Mouse (Mus musculus): Measurements from ENCODE around the gene Cmip.
A peak's percentile ranks its signal among the peaks of the same experiment; 100 is the strongest.

The Cmip gene

GRCm38 (mm10) chr8:117318911-117319826 lies 62.3 kb downstream of the Cmip start:
- no peak for DNase-seq (ENCODE audit: low read depth, low spot score)
- H3K36me3 ChIP-seq (ENCODE audit: control insufficient read depth, insufficient read depth, low read length, poor library complexity, severe bottlenecking) = no peaks in the 10 kb centered on the region
- H3K27me3 ChIP-seq (ENCODE audit: control insufficient read depth, insufficient read depth, low read length, poor library complexity, severe bottlenecking) = no peaks in the 10 kb centered on the region

GRCm38 (mm10) chr8:117320616-117321015 lies 63.8 kb downstream of the Cmip start:
- H3K27me3 ChIP-seq (ENCODE audit: control insufficient read depth, insufficient read depth, low read length, poor library complexity, severe bottlenecking) = no peaks in the 10 kb centered on the region
- no peaks in the 10 kb centered on the region for H3K36me3 ChIP-seq (ENCODE audit: control insufficient read depth, insufficient read depth, low read length, poor library complexity, severe bottlenecking)
- DNase-seq (ENCODE audit: low read depth, low spot score) = no peak

GRCm38 (mm10) chr8:117321232-117321631 lies 64.4 kb downstream of the Cmip start:
- DNase-seq (ENCODE audit: low read depth, low spot score) = no peak
- no peaks in the 10 kb centered on the region for H3K27me3 ChIP-seq (ENCODE audit: control insufficient read depth, insufficient read depth, low read length, poor library complexity, severe bottlenecking)
- H3K36me3 ChIP-seq (ENCODE audit: control insufficient read depth, insufficient read depth, low read length, poor library complexity, severe bottlenecking) = no peaks in the 10 kb centered on the region

- H3K27me3 ChIP-seq (ENCODE audit: control insufficient read depth, insufficient read depth, low read length, poor library complexity, severe bottlenecking) = no peaks in the 10 kb centered on the region
- no peaks in the 10 kb centered on the region; the same call in 1 of the 2 replicates for H3K36me3 ChIP-seq (ENCODE audit: control insufficient read depth, insufficient read depth, low read length, poor library complexity, severe bottlenecking)
- peak; percentile 90 for DNase-seq (ENCODE audit: low read depth, low spot score)
Measured at GRCm38 (mm10) chr8:117322021-117322420, 65.2 kb downstream of the Cmip start.

GRCm38 (mm10) chr8:117322715-117323310 lies 65.9 kb downstream of the Cmip start:
- Histone ChIP-seq H3K36me3 (ENCODE audit: control insufficient read depth, insufficient read depth, low read length, poor library complexity, severe bottlenecking) (no peaks in the 10 kb centered on the region; the same call in 1 of the 2 replicates), H3K27me3 (ENCODE audit: control insufficient read depth, insufficient read depth, low read length, poor library complexity, severe bottlenecking) (no peaks in the 10 kb centered on the region)
- no peak for DNase-seq (ENCODE audit: low read depth, low spot score)

- no peaks in the 10 kb centered on the region for H3K27me3 ChIP-seq (ENCODE audit: control insufficient read depth, insufficient read depth, low read length, poor library complexity, severe bottlenecking)
- no peak for DNase-seq (ENCODE audit: low read depth, low spot score)
- no peaks in the 10 kb centered on the region; the same call in 1 of the 2 replicates for H3K36me3 ChIP-seq (ENCODE audit: control insufficient read depth, insufficient read depth, low read length, poor library complexity, severe bottlenecking)
Measured at GRCm38 (mm10) chr8:117324821-117325220, 68.0 kb downstream of the Cmip start.

- DNase-seq (ENCODE audit: low read depth, low spot score) = no peak
- Histone ChIP-seq H3K27me3 (ENCODE audit: control insufficient read depth, insufficient read depth, low read length, poor library complexity, severe bottlenecking) (no peaks in the 10 kb centered on the region), H3K36me3 (ENCODE audit: control insufficient read depth, insufficient read depth, low read length, poor library complexity, severe bottlenecking) (no peaks in the 10 kb centered on the region; the same call in 1 of the 2 replicates)
Measured at GRCm38 (mm10) chr8:117326735-117327134, 69.9 kb downstream of the Cmip start.

- no peaks in the 10 kb centered on the region; the same call in 1 of the 2 replicates for H3K36me3 ChIP-seq (ENCODE audit: control insufficient read depth, insufficient read depth, low read length, poor library complexity, severe bottlenecking)
- H3K27me3 ChIP-seq (ENCODE audit: control insufficient read depth, insufficient read depth, low read length, poor library complexity, severe bottlenecking) = no peaks in the 10 kb centered on the region
- DNase-seq (ENCODE audit: low read depth, low spot score) = no peak
Measured at GRCm38 (mm10) chr8:117327385-117327837, 70.5 kb downstream of the Cmip start.

GRCm38 (mm10) chr8:117328758-117329157 lies 71.9 kb downstream of the Cmip start:
- no peak for DNase-seq (ENCODE audit: low read depth, low spot score)
- H3K36me3 ChIP-seq (ENCODE audit: control insufficient read depth, insufficient read depth, low read length, poor library complexity, severe bottlenecking) = no peaks in the 10 kb centered on the region; the same call in 1 of the 2 replicates
- no peaks in the 10 kb centered on the region for H3K27me3 ChIP-seq (ENCODE audit: control insufficient read depth, insufficient read depth, low read length, poor library complexity, severe bottlenecking)

GRCm38 (mm10) chr8:117329167-117329566 lies 72.3 kb downstream of the Cmip start:
- Histone ChIP-seq H3K27me3 (ENCODE audit: control insufficient read depth, insufficient read depth, low read length, poor library complexity, severe bottlenecking) (no peaks in the 10 kb centered on the region), H3K36me3 (ENCODE audit: control insufficient read depth, insufficient read depth, low read length, poor library complexity, severe bottlenecking) (no peaks in the 10 kb centered on the region; the same call in 1 of the 2 replicates)
- DNase-seq (ENCODE audit: low read depth, low spot score) = no peak

GRCm38 (mm10) chr8:117329903-117330302 lies 73.0 kb downstream of the Cmip start:
- no peak for DNase-seq (ENCODE audit: low read depth, low spot score)
- no peaks in the 10 kb centered on the region; the same call in 1 of the 2 replicates for H3K36me3 ChIP-seq (ENCODE audit: control insufficient read depth, insufficient read depth, low read length, poor library complexity, severe bottlenecking)
- no peaks in the 10 kb centered on the region for H3K27me3 ChIP-seq (ENCODE audit: control insufficient read depth, insufficient read depth, low read length, poor library complexity, severe bottlenecking)

GRCm38 (mm10) chr8:117332229-117333010 lies 75.6 kb downstream of the Cmip start:
- no peaks in the 10 kb centered on the region for H3K27me3 ChIP-seq (ENCODE audit: control insufficient read depth, insufficient read depth, low read length, poor library complexity, severe bottlenecking)
- peak; percentile 44 for DNase-seq (ENCODE audit: low read depth, low spot score)
- H3K36me3 ChIP-seq (ENCODE audit: control insufficient read depth, insufficient read depth, low read length, poor library complexity, severe bottlenecking) = no peaks in the 10 kb centered on the region

- no peaks in the 10 kb centered on the region for H3K27me3 ChIP-seq (ENCODE audit: control insufficient read depth, insufficient read depth, low read length, poor library complexity, severe bottlenecking)
- no peak for DNase-seq (ENCODE audit: low read depth, low spot score)
- H3K36me3 ChIP-seq (ENCODE audit: control insufficient read depth, insufficient read depth, low read length, poor library complexity, severe bottlenecking) = no peaks in the 10 kb centered on the region
Measured at GRCm38 (mm10) chr8:117333619-117334018, 76.8 kb downstream of the Cmip start.

GRCm38 (mm10) chr8:117334058-117334747 lies 77.3 kb downstream of the Cmip start:
- Histone ChIP-seq H3K36me3 (ENCODE audit: control insufficient read depth, insufficient read depth, low read length, poor library complexity, severe bottlenecking) (no peaks in the 10 kb centered on the region), H3K27me3 (ENCODE audit: control insufficient read depth, insufficient read depth, low read length, poor library complexity, severe bottlenecking) (no peaks in the 10 kb centered on the region)
- DNase-seq (ENCODE audit: low read depth, low spot score) = peak; percentile 27

Measured in splenic B cell, adult 2 months (primary cell).